Mouse (Mus musculus) liver, postnatal 0 days (tissue): ENCODE results near the gene Kifc3. TPM values are rescaled to one million over a fixed set of nuclear protein-coding genes. Genes with fewer than 3 reads are reported as not detected.

Source experiments
- ATAC-seq: fragments of 200-750 bp; cut with Nextera tagmentation; 2 replicates; pipeline ENCODE4 v1.8.0; 2017; ENCODE audit warnings: mild to moderate bottlenecking, moderate library complexity
- DNase-seq: peaks from one replicate; pipeline ENCODE4 v3.0.0-alpha.2; 2016
- H3K27ac ChIP-seq: fragments of 300-500 bp; sonication (generic); 2 replicates; pipeline ENCODE4 v1.5.1; 2014; ENCODE audit warnings: antibody characterized with exemption, moderate library complexity, mild to moderate bottlenecking, low read depth
- H3K27me3 ChIP-seq: fragments of 300-500 bp; sonication (generic); 2 replicates; pipeline ENCODE4 v1.6.1; 2014; ENCODE audit warnings: low read length, control low read depth, mixed read lengths; ENCODE audit not compliant: insufficient read depth
- H3K36me3 ChIP-seq: fragments of 300-500 bp; sonication (generic); replicated peaks from 2 replicates; pipeline ENCODE4 v1.6.1; 2014; ENCODE audit warnings: mild to moderate bottlenecking, control low read depth, low read length, moderate library complexity, mixed read lengths; ENCODE audit not compliant: insufficient read depth
- H3K4me1 ChIP-seq: fragments of 300-500 bp; sonication (generic); 2 replicates; pipeline ENCODE4 v1.6.1; 2014; ENCODE audit warnings: antibody characterized with exemption, mild to moderate bottlenecking, control low read depth; ENCODE audit not compliant: insufficient read depth
- H3K4me2 ChIP-seq: fragments of 300-500 bp; sonication (generic); 2 replicates; pipeline ENCODE4 v1.6.1; 2014; ENCODE audit warnings: low read depth, mild to moderate bottlenecking, low read length, moderate library complexity, mixed read lengths
- H3K4me3 ChIP-seq: fragments of 300-500 bp; sonication (generic); 2 replicates; pipeline ENCODE4 v1.5.1; 2014; ENCODE audit warnings: low read depth, low read length
- H3K9ac ChIP-seq: fragments of 300-500 bp; sonication (generic); replicated peaks from 2 replicates; pipeline ENCODE4 v1.6.1; 2014; ENCODE audit warnings: mild to moderate bottlenecking, moderate library complexity
- H3K9me3 ChIP-seq: fragments of 300-500 bp; sonication (generic); 2 replicates; pipeline ENCODE4 v1.6.1; 2016; ENCODE audit warnings: mild to moderate bottlenecking, control low read depth, low read length, mixed read lengths
- CTCF ChIP-seq: sonication (generic); IDR thresholded peaks from 2 replicates; pipeline ENCODE4 v1.5.1; 2016; ENCODE audit warnings: antibody characterized with exemption, low read depth
- EP300 ChIP-seq: IDR thresholded peaks from 2 replicates; pipeline ENCODE4 v1.6.1; 2016; ENCODE audit warnings: antibody characterized with exemption, low read depth, mild to moderate bottlenecking
- WGBS: fragments of 180-500 bp; shearing (Covaris S2); extraction: QIAGEN DNeasy Blood & Tissue Kit; methylation state at CpG from one replicate; pipeline ENCODE4 v1.1.7; 2014; ENCODE audit not compliant: insufficient replicate concordance; 5-methylcytosine and 5-hydroxymethylcytosine counted together
- polyA plus RNA-seq: library from polyadenylated mRNA; unstranded; fragments of >200 nt; fragmentation: Nextera tagmentation; extraction: Ambion mirVana; gene quantifications from 2 replicates; pipeline ENCODE4 v1.2.1, GENCODE M21; 2015

Kifc3 gene
- polyA plus RNA-seq = 5.3 and 5.4 TPM in 2 replicates

- Histone ChIP-seq H3K36me3 (no peaks in the 10 kb centered on the region), H3K9ac (no peak within 1 kb of the TSS), H3K27ac (no peak within 1 kb of the TSS), H3K27me3 (no peaks in the 10 kb centered on the region), H3K4me2 (no peak within 1 kb of the TSS), H3K4me1 (no peaks in the 10 kb centered on the region), H3K4me3 (no peak within 1 kb of the TSS), H3K9me3 (no peaks in the 10 kb centered on the region)
- DNase-seq (no peak), ATAC-seq (no peak)
- 58% methylated on average over 14 of the region's 14 CpGs for WGBS
- TF ChIP-seq CTCF (no peak), EP300 (no peak)
Measured at GRCm38 (mm10) chr8:95202649-95203275, at the start of gene Kifc3. Gene Kifc3, minus strand, starts transcription at chr8:95202812.

GRCm38 (mm10) chr8:95252056-95252455 lies 49.4 kb upstream of the Kifc3 start:
- H3K4me2 ChIP-seq = no peak overlapping the region
- no peaks in the 10 kb centered on the region for H3K36me3 ChIP-seq
- no peaks in the 10 kb centered on the region for H3K4me1 ChIP-seq
- H3K9me3 ChIP-seq = no peaks in the 10 kb centered on the region
- ATAC-seq (no peak), DNase-seq (no peak)
- H3K4me3 ChIP-seq = no peak overlapping the region
- WGBS = 59% methylated on average over 9 of the region's 9 CpGs
- H3K27me3 ChIP-seq = no peaks in the 10 kb centered on the region
- H3K9ac ChIP-seq = no peak overlapping the region
- TF ChIP-seq EP300 (no peak), CTCF (no peak)
- no peak overlapping the region for H3K27ac ChIP-seq

- Histone ChIP-seq H3K4me2 (no peak overlapping the region), H3K9me3 (no peaks in the 10 kb centered on the region), H3K9ac (no peak overlapping the region), H3K4me3 (no peak overlapping the region), H3K27me3 (no peaks in the 10 kb centered on the region), H3K4me1 (no peaks in the 10 kb centered on the region), H3K36me3 (no peaks in the 10 kb centered on the region), H3K27ac (no peak overlapping the region)
- TF ChIP-seq CTCF = peak; percentile 47
- no peak for TF ChIP-seq EP300
- WGBS = 43% methylated on average over 4 of the region's 4 CpGs
- no peak for ATAC-seq
- no peak for DNase-seq
Measured at GRCm38 (mm10) chr8:95249847-95250246, 47.2 kb upstream of the Kifc3 start.

- Histone ChIP-seq H3K4me2 (no peak overlapping the region), H3K4me1 (no peaks in the 10 kb centered on the region), H3K4me3 (no peak overlapping the region), H3K27ac (no peak overlapping the region), H3K27me3 (no peaks in the 10 kb centered on the region), H3K9me3 (no peaks in the 10 kb centered on the region), H3K9ac (no peak overlapping the region), H3K36me3 (no peaks in the 10 kb centered on the region)
- TF ChIP-seq EP300 = no peak
- TF ChIP-seq CTCF = no peak
- DNase-seq = no peak
- WGBS = 55% methylated on average over 5 of the region's 5 CpGs
- ATAC-seq = no peak
Measured at GRCm38 (mm10) chr8:95247277-95247676, 44.7 kb upstream of the Kifc3 start.

GRCm38 (mm10) chr8:95245180-95245579 lies 42.6 kb upstream of the Kifc3 start:
- Histone ChIP-seq H3K4me1 (no peaks in the 10 kb centered on the region), H3K27ac (no peak overlapping the region), H3K4me3 (no peak overlapping the region), H3K27me3 (no peaks in the 10 kb centered on the region), H3K4me2 (no peak overlapping the region), H3K9ac (no peak overlapping the region), H3K36me3 (no peaks in the 10 kb centered on the region), H3K9me3 (no peaks in the 10 kb centered on the region)
- WGBS = 54% methylated on average over 5 of the region's 5 CpGs
- TF ChIP-seq EP300 (no peak), CTCF (no peak)
- ATAC-seq (peak; percentile 23; the same call in 1 of the 2 replicates), DNase-seq (peak; percentile 38)

- no peak overlapping the region for H3K27ac ChIP-seq
- H3K27me3 ChIP-seq = no peaks in the 10 kb centered on the region
- H3K4me1 ChIP-seq = no peaks in the 10 kb centered on the region
- H3K9me3 ChIP-seq = no peaks in the 10 kb centered on the region
- WGBS = 63% methylated on average over 4 of the region's 4 CpGs
- no peak for TF ChIP-seq CTCF
- TF ChIP-seq EP300 = no peak
- H3K9ac ChIP-seq = no peak overlapping the region
- no peaks in the 10 kb centered on the region for H3K36me3 ChIP-seq
- DNase-seq (no peak), ATAC-seq (no peak)
- no peak overlapping the region for H3K4me3 ChIP-seq
- no peak overlapping the region for H3K4me2 ChIP-seq
Measured at GRCm38 (mm10) chr8:95243853-95244252, 41.2 kb upstream of the Kifc3 start.
